Mouse (Mus musculus) liver (tissue): Measurements from ENCODE around the gene Lat2.
A peak's percentile ranks its signal among the peaks of the same experiment; 100 is the strongest.
"Not testable (repeated sequence)": the region's sequence is repeated elsewhere in the genome, so short reads cannot be mapped to it uniquely, and the experiment has no call there.

Experiments used
- DNase-seq: peaks from one replicate; pipeline ENCODE4 v3.0.0-alpha.2; 2020; ENCODE audit warnings: mixed read lengths

The Lat2 gene

DNA sequence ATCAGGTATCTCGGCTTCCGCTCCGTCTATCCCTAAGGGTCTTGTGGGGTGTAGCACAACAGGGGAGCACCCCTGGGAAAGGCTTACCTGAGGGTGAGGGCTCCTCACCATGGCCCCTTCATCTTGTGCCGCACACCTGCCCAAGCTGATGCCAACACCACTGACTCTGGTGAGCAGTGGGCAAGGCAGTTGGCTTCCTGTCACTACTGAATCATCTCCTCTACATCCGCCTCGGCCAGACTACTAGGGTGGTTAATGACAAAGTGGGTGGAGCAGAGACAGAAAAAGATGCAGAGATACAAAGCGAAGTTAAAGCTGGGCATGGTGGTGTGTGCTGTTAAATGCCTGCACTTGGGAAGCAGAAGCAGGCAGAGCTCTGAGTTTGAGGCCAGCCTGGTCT lies at the start of gene Lat2:
Gene Lat2 (minus strand): TSS at position 224 of the 400 bp plus-strand sequence.
- no peak for DNase-seq

DNA sequence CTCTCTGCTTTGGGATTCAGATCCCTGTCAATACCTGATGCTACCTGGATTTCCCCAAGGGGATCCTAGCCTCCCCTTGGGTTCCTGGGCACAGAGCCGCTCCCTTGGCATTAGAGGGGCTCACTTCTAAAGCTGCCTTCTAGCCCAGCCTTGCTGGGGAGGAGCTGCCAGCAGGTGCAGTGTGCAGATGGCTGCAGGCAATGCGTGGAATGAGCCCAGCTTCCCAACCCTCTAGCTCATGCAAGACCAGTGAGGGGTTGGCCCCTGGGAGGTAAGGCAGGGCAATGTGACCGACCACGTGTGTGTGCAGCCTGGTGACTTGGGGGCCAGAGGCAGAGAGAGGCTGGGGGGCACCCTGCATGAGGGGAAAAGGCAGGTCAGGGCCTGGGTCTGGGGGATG lies 41.9 kb upstream of the Lat2 start:
- no peak for DNase-seq

DNA sequence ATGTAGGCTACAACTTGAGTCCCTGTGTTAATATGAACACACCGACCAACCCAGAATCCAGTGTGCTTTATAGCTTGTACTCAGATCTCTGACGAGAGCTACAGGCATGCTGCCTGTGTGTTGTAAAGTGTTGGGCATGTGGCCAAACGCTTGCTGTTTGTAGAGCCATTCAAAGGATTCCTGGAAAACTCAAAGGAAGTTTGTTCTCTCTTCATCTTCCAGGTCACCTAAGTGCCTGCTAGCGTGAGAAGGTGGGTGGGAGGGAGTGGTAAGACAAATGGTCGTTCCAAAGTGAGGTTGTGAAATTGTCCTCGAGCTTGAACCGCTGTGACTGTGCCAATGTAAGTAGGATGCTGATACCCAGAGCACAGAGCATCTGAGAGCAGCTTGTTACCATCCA lies 37.2 kb upstream of the Lat2 start:
- DNase-seq = no peak

DNA sequence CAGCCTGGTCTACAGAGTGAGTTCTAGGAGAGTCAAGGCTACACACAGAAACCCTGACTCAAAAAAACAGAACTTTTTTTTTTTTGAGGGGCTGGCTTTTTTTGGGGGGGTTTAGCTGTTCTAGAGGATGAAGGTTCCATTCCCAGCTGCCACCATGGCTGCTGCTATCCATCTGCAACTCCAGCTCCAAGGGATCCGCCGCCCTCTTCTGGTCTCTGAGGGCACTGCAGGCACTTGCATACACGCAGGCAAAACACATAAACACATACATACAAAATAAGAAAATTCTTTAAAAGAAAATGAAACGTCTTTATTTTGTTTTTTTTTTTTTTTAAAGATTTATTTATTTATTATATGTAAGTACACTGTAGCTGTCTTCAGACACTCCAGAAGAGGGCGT lies 36.1 kb upstream of the Lat2 start:
- DNase-seq = peak; percentile 72

DNA sequence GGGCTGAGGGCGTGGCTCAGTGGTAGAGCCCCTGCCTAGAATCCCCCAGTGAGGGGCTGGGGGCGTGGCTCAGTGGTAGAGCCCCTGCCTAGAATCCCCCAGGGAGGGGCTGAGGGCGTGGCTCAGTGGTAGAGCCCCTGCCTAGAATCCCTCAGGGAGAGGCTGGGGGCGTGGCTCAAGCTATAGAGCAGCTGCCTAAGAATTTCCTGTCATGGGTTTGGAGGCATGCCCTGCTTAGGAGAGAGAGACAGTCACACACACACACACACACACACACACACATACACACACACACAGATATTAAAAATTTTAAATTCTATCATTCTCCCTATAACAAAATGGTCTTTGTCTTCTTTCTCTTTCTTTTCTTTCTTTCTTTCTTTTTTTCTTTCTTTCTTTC lies 34.2 kb upstream of the Lat2 start:
- not testable (repeated sequence) for DNase-seq

DNA sequence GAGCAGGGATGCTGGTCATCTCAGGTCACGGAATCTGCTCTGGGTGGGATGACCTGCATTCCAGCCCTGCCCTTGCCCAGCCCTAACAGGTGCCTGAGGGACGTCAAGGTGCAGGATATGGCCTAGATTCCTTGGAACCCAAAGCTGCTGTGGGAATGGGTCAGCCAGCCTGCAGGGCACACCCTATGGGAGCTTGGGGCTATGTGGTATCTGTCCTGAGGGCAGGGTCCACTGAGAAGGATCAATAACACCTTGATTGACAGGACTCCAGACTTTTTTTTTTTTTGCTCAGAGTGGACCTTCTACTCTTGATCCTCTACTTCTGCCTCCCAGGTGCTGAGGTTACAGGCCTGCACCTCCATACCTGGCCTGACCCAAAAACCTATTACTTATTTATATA lies 32.6 kb upstream of the Lat2 start:
- DNase-seq = no peak

DNA sequence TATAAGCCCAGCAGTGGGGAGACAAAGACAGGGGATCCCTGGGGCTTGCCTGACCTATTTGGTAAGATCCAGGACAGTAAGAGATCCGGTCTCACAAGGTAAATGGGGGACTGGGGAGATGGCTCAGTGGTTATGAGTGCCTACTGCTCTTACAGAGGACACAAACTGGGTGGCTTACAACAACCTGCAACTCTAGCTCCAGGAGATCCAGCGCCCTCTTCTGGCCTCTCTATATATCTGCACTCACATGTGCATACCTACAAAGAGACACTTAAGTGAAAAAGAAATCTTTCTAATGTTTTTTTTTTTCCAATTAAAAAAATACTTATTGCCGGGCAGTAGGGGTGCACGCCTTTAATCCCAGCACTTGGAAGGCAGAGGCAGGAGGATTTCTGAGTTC lies 31.6 kb upstream of the Lat2 start:
- DNase-seq = no peak

DNA sequence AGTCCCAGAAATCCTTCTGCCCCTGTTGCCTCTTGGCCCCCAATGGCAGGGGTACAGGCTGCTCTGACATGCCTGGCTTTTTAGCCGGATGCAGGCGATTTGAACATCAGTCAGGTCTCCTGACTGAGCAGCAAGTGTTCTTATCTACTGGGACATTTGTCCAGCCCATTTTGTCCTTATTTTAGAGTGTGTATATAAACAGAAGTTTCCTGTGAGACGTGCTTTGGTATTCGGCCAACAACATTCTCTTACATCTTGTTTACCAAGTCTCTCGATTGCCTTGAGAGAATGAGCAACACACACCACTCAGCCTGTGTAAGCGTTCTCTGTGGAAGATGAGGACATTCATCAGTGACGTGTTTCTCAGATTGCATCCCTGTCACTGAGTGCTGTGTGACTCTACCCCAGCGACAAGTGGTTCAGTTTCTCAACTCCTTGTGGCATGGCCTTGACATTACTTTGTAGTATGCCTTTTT lies 29.9 kb upstream of the Lat2 start:
- DNase-seq = no peak

DNA sequence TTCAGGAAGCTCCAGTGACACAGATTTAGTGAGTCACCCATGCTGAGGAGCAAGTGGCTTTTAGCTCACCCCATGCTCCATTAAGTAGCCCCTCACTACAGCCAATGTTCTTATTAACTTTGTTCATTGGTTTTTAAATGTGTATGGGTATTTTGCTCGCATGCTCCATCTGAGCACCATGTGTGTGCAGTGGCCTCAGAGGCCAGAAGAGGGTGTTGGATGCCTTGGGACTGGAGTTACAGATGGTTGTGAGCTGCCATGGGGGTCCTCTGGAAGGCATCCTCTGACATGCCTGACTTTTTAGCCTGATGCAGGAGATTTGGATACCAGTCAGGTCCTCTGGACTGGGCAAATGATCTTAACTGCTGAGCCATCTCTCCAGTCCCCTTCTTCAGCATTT lies 29.3 kb upstream of the Lat2 start:
- no peak for DNase-seq

DNA sequence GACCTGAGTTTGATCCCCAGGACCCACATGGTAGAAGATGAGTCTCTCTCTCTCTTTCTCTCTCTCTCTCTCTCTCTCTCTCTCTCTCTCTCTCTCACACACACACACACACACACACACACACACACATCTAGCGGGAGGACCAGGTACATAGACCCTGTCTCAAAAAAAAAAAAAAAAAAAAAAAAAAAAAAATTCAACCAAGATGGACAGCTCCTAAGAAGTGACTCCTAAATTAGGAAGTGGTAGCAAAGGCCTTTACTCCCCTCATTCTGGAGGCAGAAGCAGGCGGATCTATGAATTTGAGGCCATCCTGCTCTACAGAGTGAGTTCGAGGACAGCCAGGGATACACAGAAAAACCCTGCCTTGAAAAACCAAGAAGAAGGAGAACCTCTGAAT lies 25.5 kb upstream of the Lat2 start:
- no peak for DNase-seq

DNA sequence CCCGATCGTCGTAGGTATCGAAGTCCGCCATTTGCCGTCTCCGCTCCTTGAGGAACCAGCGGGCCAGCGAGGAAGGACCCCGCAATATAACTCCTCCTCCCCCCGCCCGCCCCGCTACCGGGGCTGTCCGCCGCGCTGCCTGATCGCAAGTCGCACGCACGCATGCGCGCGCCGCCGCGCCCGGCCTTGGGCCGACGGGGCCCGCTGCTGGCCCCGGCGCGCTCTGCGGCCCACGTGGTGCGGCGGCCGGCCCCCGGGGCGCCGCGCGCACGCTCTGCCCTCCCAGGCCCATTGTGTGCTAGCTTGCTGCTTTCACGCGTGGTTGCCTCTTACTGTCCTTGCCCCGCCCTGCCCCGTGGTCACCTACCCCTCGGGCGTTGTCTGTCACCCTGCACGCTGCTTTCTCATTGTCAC lies 24.5 kb upstream of the Lat2 start, which contains the start of gene Eif4h:
Gene Eif4h (minus strand): TSS at position 222 of the 414 bp plus-strand sequence.
- DNase-seq = peak; percentile 97

DNA sequence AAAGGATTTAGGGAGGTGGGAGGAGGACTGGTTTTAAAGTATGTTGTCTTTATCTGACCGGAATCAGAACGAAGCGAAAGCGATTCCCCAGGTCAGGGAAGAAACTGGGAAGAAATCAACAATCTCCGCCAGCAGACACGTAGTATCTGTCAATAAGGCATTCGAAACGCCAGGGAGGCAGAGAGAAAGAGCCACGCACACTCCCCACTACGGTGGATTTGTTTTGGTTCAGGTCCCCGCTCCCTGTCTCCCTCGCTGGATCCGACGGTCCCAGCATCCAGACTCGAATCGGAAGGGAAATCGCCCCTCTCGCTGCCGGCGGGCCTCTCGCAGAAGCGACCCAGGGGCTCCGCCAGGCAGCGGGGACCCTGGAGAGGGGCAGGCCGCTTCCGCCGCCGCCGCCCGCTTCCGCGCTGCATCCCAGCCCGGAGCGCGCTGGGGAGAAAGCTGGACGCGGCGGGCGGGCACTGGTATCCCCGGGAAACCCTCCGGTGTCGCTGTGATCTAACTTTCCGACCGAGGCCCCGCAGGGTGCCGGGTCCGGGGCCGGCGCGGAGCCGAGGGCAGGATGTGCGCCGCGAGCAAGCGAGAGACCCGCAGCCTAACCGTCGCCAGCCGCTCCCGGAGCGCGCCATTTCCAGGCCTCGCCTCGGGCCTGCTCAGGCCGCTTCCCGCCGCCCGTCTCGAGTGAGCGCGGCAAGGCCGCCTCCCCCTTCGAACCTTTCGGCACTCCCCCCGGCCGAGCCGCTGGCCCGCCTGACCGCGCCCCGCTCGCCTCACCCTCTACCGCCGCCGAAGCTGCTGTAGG lies 23.8 kb upstream of the Lat2 start:
- DNase-seq = no peak

DNA sequence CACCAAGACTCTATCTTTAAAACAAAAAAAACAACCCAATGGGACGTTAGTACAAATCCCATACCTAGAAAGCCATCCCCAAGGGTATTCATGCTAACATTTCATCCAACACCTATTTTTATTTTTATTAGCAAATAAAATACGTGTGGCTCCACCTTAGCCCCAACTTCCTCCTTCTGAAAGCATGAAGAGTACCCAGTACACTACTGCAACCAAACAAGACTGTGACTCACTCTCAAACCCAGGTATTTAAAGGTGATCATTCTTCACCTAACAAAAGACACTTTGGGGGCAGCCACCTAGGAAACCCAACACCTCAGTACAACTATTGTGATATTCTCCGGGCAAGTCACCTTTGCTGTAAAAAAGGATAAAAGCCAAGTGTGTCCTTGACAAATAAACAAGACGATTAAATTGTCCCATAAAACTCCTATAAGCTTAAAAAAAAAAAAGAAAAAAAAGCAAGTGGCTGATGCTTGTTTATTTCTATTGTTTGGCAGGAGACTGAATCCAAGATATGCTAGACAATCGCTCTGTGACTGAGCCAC lies 23.1 kb upstream of the Lat2 start:
- DNase-seq = no peak

DNA sequence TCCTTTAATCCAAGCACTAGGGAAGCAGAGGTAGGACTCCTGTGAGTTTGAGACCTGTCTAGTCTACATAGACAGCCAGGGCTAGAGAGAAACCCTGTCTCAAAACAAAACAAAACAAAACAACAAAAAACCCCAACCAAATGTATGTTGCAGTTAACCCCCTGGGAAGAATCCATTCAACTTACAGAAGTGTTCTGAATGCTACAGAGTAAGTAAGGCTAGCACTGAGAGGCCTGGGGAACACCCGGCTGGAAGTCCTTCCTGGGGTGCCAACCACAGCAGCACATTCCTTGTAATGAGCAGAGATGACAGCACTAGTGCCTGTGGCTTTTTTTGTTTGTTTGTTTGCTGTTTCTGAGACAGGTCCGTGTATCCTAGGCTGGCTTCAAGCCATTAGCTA lies 18.0 kb upstream of the Lat2 start:
- no peak for DNase-seq

DNA sequence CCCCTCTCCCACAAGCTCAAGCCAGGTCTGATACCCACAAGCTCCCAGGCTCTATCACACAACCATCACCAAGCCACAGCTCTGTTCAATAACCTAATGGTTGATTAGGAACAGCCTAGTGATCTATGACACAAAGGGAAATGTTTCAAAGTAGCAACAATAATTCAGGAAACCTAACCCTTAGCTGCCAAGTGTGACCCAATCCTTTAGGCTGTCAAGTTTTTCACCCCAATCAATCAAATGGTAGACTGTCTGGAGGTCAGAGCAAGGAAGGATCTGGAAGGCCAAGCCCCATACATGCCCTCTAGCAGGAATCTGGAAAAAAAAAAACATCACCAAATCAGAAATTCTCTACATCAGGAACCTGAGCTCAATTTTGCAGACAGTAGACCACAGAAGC lies 16.0 kb upstream of the Lat2 start:
- DNase-seq = no peak

DNA sequence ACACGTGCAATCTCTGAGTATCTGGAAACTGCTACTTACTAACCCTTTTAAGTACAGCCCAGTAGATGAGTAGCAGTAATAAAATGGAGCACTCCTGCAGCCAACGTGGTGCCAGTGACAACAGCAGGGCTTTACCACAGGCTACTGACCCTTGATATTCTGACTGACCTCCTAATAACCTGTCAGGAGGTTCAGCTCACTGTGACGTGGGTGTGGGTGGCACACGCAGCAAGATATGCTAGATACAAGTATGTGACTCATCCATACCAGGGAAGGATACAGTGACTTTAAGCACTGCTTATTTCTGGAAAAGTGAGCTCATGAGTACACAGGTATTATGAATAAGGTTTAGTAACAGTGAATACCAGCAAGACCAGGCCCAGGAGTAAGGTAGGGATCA lies 14.7 kb upstream of the Lat2 start:
- no peak for DNase-seq

DNA sequence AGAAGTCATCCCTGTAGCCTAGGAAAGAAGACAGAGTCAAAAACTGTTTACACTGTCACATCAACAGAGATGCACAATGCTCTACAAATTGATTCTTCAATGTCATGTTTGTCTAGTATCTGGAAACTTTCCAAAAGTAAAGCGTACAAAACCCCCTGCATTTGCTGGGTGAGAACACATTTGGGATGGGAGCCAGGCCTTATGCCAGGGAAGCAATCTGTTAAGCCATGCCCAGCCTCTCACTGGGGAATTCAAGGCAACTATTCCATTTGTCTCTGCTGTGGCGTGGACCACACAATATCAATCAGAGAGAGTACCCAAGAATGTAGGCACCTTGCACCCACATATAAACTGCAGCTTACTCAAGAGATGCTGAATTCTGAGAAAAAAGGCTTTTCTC lies 7.2 kb upstream of the Lat2 start:
- no peak for DNase-seq

DNA sequence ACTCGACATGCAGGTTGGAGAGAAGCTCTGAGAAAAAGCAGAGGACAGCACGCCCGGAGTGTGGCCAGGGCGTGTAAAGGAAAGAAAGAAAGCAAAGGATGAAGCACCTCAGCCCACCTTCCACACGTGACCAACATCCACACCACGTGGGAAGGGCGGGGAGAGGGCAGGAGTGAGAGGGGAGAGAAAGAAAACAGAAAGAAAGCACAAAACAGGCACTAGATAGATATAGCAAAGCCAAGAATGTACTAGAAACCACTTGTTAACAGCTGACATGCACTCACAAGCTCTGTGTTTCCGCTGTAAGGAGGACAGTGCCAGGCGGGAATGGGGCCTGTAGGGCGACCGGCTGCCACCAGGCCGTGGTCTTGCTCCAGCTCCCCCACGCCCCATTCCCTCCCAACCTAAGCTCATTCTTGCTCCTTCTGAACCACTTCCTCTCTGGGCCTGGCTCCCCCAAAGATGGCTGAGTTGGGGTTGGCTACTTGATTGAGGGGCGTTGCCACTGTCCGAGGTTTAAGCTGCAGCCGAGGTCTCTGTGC lies 6.3 kb upstream of the Lat2 start:
- no peak for DNase-seq

DNA sequence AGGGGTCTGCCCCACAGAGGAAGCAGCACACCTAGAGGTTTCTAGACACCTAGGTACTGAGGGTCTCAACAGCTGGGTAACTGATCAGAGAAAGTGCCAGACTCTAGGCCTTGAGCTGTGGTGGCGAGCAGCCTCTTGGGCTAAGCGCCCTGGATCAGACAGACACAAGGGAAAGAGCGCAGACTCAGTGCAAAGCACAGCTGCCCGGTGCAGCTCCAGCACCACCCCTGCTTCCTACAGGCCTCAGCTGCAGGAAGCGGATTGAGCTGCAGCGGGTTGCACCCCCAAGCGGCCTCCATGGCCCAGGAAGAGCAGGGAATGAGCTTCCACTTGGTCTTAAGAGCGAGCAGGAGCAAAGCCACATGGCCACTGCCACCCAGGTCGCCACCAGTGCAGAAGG lies 5.6 kb upstream of the Lat2 start:
- DNase-seq = no peak

DNA sequence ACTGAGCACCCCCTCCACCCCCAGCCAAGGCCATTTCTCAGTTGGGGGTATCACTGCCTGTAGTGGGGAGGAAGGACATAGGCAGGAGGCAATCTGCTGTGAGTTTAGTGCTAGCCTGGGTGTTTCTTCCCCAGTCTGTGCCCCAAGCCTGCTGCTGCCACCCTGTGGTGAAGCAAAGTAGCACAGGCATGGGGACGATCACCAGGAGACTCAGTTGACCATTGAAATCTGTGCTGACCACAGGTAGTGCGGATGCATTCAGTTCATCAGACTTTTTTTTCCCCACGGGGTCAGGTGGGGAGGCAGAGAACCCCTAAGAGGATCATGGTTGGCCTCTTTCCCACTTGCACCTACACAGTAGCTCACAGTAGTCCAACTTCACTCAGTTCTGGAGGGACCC lies 2.2 kb upstream of the Lat2 start:
- peak; percentile 64 for DNase-seq

DNA sequence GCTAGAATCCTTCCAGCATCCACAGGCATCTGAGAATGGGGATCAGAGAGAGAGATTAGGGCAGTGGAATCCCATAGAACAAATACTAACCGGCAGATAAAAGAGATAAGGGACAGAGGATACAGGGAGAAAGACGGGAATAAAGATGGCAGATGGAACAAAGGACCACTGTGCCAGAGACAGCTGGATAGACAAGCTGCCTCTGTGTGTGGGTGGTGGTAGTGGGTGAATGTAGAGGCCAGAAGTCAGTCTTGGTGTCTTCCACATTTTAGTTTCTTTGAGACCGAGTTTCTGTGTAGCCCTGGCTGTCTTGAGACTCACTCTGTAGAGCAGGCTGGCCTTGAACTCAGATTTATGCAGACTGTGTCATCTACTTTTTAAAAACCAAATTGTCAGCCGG lies 955 bp upstream of the Lat2 start:
- no peak for DNase-seq

DNA sequence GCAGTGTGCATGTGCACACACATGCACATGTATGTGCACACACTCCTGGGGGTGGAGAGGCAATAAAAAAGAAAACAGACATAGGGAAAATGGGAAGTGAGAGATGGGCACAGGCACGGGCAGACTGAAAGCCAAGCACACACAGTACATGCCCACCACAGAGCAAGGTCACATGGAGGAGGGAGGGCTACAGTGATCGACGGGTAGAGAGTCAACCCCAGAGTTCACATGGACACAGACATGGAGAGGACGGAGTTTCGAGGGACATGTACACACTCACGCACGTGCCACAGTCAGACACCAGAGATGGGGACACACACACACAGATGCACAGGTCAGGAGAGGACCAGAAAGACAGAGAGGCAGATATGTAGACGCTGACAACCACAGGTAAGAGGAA lies 555 bp upstream of the Lat2 start:
- DNase-seq = no peak

DNA sequence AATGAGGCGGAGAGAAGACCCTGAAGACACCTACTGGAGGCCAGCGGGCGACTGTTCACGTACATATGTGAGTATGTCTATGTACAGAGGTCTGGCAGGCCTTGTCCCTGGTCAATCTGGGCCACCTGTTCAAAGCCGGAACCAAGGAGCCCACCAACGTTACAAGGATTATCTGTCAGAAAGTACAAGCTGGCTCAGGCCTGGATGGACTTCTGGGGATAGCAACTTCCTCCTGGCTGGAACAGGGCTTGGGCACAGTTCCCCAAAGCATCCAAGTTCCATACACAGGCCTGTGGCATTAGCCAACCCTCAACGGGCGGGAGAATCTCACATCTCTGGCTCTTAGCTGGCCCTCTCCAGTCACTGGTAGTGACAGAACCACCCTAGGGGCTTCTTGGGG lies 529 bp downstream of the Lat2 start:
- DNase-seq = no peak

DNA sequence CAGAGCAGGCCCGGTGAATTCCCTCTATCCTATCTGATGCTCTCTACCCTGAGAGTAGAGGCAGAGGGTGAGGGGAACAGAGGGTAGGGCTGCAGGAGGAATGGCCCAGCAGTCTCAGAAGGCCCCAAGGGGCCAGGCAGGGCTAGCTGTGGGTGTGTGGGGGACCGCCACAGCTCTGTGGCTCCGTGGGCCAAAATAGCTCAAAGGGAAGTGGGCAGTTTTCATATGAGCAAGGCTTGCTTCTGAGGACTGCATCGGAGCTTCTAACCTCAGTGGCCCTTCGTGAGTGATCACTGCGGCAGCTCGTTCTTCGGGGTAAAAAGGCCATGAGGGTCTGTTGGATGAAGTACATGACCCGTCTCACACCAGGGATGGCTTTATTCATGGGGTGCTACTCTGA lies 1.1 kb downstream of the Lat2 start:
- no peak for DNase-seq
